Mouse (Mus musculus): ENCODE measurements around the gene Olfr324.

GRCm38 (mm10) chr11:58618793-58619192 lies 23.9 kb downstream of the Olfr324 start:
- no peak for TF ChIP-seq CTCF (IDR thresholded peaks at IDR 0.05; ENCODE audit: low read depth, low read length)
- TF ChIP-seq EP300 (IDR thresholded peaks at IDR 0.05; ENCODE audit: insufficient read depth, low read depth, low read length) = no peak
- no peak for TF ChIP-seq POLR2A (IDR thresholded peaks at IDR 0.05; ENCODE audit: insufficient read depth, low read length)
